In the genomic region with DNA sequence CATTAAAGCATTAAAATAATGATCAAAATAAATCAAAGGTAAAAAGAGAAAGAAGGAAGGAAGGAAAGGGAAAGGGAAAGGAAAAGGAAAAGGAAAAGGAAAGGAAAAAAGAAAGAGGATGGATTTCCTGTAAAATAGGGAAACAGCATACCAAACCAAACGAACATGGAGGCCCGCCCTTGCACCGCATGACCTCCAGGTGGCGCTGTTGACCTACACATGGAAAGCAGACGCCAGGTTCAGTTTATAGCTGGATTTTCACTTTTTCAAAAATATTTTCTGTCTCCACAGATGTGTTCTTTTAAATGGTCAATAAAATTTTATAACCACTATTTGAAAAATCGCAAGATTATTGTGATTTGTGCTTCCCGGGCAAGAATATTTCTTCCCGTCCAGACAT, we compare ENCODE assay signal across 8 mouse cellular contexts.
DNase-seq lines count a peak whose midpoint lies in the region; ATAC-seq and TF ChIP-seq lines count a peak whose summit lies in the region.

No protein-coding gene starts in this region.

- H3K4me1 ChIP-seq in CH12.LX (ENCODE audit: control insufficient read depth in 1 of 2, insufficient read depth in 2 of 2), result peaks cover 0 to 5% of the 10 kb centered on the region in 2 experiments; a peak in 1 of 4 replicates
- no peaks in the 10 kb centered on the region for H3K4me1 ChIP-seq in lung, adult 2 months (ENCODE audit: control insufficient read depth, insufficient read depth, low read length)

- H3K9me3 ChIP-seq in CH12.LX (replicated peaks; ENCODE audit: low read length), result no peaks in the 10 kb centered on the region

- dilution Hi-C loops in CH12.LX (cut with MboI; ENCODE audit: extremely low pct_ligation_motif_present, extremely low pct_unique_long_range_greater_than_20kb, low sequenced_read_pairs), result no loop called here

- in situ Hi-C loops in CH12.LX (cut with MboI; ENCODE audit: low pct_ligation_motif_present, low pct_unique_long_range_greater_than_20kb, low sequenced_read_pairs), result loop anchor here (25.0 kb wide), 3 partner anchors 326 to 1651 kb away; a partner anchor contains a TSS

- no peak overlapping the region for H3K27ac ChIP-seq in CH12.LX (ENCODE audit: insufficient read depth, low read depth)

- H3K9ac ChIP-seq in CH12.LX (ENCODE audit: insufficient read depth, low read depth), result no peak overlapping the region

- DNase-seq in B cell, adult 2 months, result peak; percentile 67 to 68
- DNase-seq in CH12.LX (ENCODE audit: extremely low read depth), result peak; percentile 62
- DNase-seq in c-Kit-positive CD71-negative TER-119-negative erythroid progenitor cells, embryonic 14.5 days (ENCODE audit: low read depth), result peak; percentile 46
- DNase-seq in forelimb bud, embryonic 11.5 days (ENCODE audit: low read depth, low spot score), result peak; percentile 71
- DNase-seq in large intestine, adult 2 months (ENCODE audit: low read depth, low spot score), result peak; percentile 22
- peak; percentile 48 for DNase-seq in lung, adult 2 months
- peak; percentile 79 for DNase-seq in right cerebral cortex, postnatal 14 days

- H3K4me3 ChIP-seq in CH12.LX (replicated peaks in 1 of 3; ENCODE audit: low read depth in 2 of 3, low read length in 2 of 3, poor library complexity in 1 of 3), result peak overlapping the region; percentile 49 to 53 (median 53)
- H3K4me3 ChIP-seq in lung, adult 2 months (replicated peaks; ENCODE audit: extremely low read depth, low read depth, low read length), result no peak overlapping the region

- H3K4me2 ChIP-seq in CH12.LX (ENCODE audit: insufficient read depth, low read depth, poor library complexity, severe bottlenecking), result peak overlapping the region; percentile 78

- no peaks in the 10 kb centered on the region for H3K79me2 ChIP-seq in CH12.LX (replicated peaks; ENCODE audit: control insufficient read depth, extremely low read depth, insufficient read depth, poor library complexity, severe bottlenecking)

- no peaks in the 10 kb centered on the region for H3K27me3 ChIP-seq in CH12.LX (replicated peaks)

- peak; percentile 89 to 90 for TF ChIP-seq CTCF in CH12.LX (conservative IDR thresholded peaks at IDR 0.05 in 1 of 2, IDR thresholded peaks at IDR 0.05 in 1 of 2; ENCODE audit: low read depth in 2 of 2, low read length in 2 of 2)
- TF ChIP-seq CTCF in lung, adult 2 months (IDR thresholded peaks at IDR 0.05; ENCODE audit: insufficient read depth, low read length), result peak; percentile 94

- H3K36me3 ChIP-seq in CH12.LX (replicated peaks in 1 of 2; ENCODE audit: control insufficient read depth in 1 of 2, insufficient read depth in 1 of 2, low read length in 1 of 2), result no peaks in the 10 kb centered on the region

- peak; percentile 93 for TF ChIP-seq RAD21 in CH12.LX (IDR thresholded peaks at IDR 0.05; ENCODE audit: low read depth, low read length)

- WGBS in large intestine, adult 2 months, result 7% methylated on average over 8 of the region's 8 CpGs
- 20% methylated on average over 8 of the region's 8 CpGs for WGBS in lung, adult 2 months

- no peak for TF ChIP-seq EP300 in CH12.LX (IDR thresholded peaks at IDR 0.05; ENCODE audit: low read length)

- no peak for ATAC-seq in activated CD4-positive, CD25-positive, alpha-beta regulatory T cell, adult 4 months

- TF ChIP-seq POLR2A in CH12.LX (IDR thresholded peaks at IDR 0.05; ENCODE audit: low read depth, low read length), result no peak
- TF ChIP-seq POLR2A in lung, adult 2 months (IDR thresholded peaks at IDR 0.05; ENCODE audit: borderline replicate concordance, extremely low read depth, low read depth, low read length), result no peak

TF ChIP-seq in CH12.LX, 34 proteins besides CTCF, POLR2A, EP300 and RAD21:
- TF ChIP-seq SMC3 (IDR thresholded peaks at IDR 0.05; ENCODE audit: low read depth, low read length), result peak; percentile 65
- TF ChIP-seq IRF4 (IDR thresholded peaks at IDR 0.05; ENCODE audit: low read depth, low read length), result peak; percentile 24; the same call in 1 of the 2 replicates
- TF ChIP-seq MYC (IDR thresholded peaks at IDR 0.05; ENCODE audit: low read depth, low read length), result no peak

Comparison
In these comparisons a context has a peak if more than half of its experiments do, and no peak if none do; other contexts are left out.
1. DNase-seq: peak in every context shown above with its lines; median percentile 79 in right cerebral cortex, postnatal 14 days; 71 in forelimb bud, embryonic 11.5 days; 68 in B cell, adult 2 months; 62 in CH12.LX; 48 in lung, adult 2 months; 46 in c-Kit-positive CD71-negative TER-119-negative erythroid progenitor cells, embryonic 14.5 days; 22 in large intestine, adult 2 months.